Mouse (Mus musculus): ENCODE measurements around the gene Olfr1036.
"Not testable (repeated sequence)": the region's sequence is repeated elsewhere in the genome, so short reads cannot be mapped to it uniquely, and the experiment has no call there.

Gene Olfr1036

GRCm38 (mm10) chr2:86073692-86074091 lies at the start of gene Olfr1036:
Olfr1036 (plus strand) TSS chr2:86073992.
- not testable (repeated sequence) for DNase-seq (ENCODE audit: extremely low read depth, insufficient read length, low spot score)

- no peak for DNase-seq (ENCODE audit: extremely low read depth, insufficient read length, low spot score)
Observed at GRCm38 (mm10) chr2:86045561-86045960, 28.2 kb upstream of the Olfr1036 start, which contains the start of gene Olfr1034. Olfr1034 (plus strand) TSS chr2:86045861.

GRCm38 (mm10) chr2:86050777-86051176 lies 23.0 kb upstream of the Olfr1036 start:
- not testable (repeated sequence) for DNase-seq (ENCODE audit: extremely low read depth, insufficient read length, low spot score)

GRCm38 (mm10) chr2:86063766-86064165 lies 10.0 kb upstream of the Olfr1036 start:
- not testable (repeated sequence) for DNase-seq (ENCODE audit: extremely low read depth, insufficient read length, low spot score)

- no peak for DNase-seq (ENCODE audit: extremely low read depth, insufficient read length, low spot score)
Observed at GRCm38 (mm10) chr2:86070189-86070588, 3.6 kb upstream of the Olfr1036 start.

GRCm38 (mm10) chr2:86080478-86080877 lies 6.7 kb downstream of the Olfr1036 start:
- DNase-seq (ENCODE audit: extremely low read depth, insufficient read length, low spot score) = not testable (repeated sequence)

GRCm38 (mm10) chr2:86087285-86087684 lies 13.5 kb downstream of the Olfr1036 start, which contains the start of gene Olfr1037:
Olfr1037 (minus strand) TSS chr2:86087385.
- no peak for DNase-seq (ENCODE audit: extremely low read depth, insufficient read length, low spot score)
